Mouse (Mus musculus): Measurements from ENCODE around the gene Phactr3.

Phactr3 gene

DNA sequence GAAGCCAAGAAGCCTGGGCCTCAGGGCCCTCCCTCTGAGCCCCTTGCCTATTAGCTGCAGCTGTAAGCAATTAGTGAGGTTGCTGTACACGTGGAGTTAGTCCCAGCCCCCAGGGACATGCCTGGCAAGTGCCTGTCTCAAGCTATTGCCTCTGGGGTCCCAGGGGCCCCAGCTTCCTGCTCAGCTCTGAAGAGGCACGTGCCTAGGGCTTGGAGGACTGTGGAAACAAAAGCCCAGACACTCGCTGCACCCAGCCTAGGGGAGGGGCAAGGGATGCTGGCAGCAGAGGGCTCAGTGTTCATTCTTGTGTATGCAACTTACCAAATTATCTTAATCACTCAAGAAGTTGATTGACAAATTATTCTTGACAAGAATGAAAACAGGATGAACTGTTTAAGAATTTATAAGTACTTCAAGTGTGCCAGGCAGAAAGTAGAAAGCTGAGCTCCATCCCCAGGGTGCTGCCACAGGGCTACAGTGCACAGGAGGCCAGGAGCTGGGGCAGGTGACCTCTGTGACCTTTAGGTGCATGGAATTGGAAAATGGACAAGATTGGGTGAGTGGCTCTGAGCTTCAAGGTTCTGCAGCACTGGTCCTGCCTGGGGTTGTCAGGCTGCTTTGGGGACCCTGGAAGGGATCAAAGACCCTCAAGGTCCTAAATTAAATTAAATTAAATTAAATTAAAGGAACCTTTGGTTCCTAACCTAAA is 138.5 kb downstream of the Phactr3 start:
- DNase-seq (ENCODE audit: low read depth, low spot score), result peak; percentile 44

- DNase-seq (ENCODE audit: low read depth, low spot score), result no peak
These were observed 139.3 kb downstream of the Phactr3 start for GRCm38 (mm10) chr2:178257986-178258555.

DNA sequence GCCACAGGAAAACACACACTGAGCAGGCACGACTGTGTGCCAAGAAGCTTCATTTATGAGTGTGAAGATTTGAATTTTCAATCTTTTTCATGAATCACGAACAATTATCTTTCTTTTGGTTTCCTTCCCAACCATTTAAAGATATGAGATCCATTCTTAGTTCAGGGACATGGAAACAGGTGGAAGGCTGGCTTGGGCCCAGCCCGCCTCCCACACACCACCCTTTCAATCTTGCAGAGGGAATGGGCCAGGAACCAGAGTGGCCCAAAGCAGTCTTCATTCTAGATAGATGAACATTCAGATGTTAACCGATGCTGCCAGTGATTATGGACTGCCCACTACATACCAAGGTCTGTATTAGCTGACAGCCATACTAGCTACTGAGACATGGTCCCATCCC is 144.3 kb downstream of the Phactr3 start:
- no peak for DNase-seq (ENCODE audit: low read depth, low spot score)

- DNase-seq (ENCODE audit: low read depth, low spot score), result peak; percentile 63
These were observed 145.6 kb downstream of the Phactr3 start for GRCm38 (mm10) chr2:178264389-178264788.

GRCm38 (mm10) chr2:178265454-178265853 is 146.7 kb downstream of the Phactr3 start:
- no peak for DNase-seq (ENCODE audit: low read depth, low spot score)

GRCm38 (mm10) chr2:178270794-178271193 is 152.0 kb downstream of the Phactr3 start:
- DNase-seq (ENCODE audit: low read depth, low spot score), result no peak

- no peak for DNase-seq (ENCODE audit: low read depth, low spot score)
These were observed 153.6 kb downstream of the Phactr3 start for GRCm38 (mm10) chr2:178272350-178272749.

DNA sequence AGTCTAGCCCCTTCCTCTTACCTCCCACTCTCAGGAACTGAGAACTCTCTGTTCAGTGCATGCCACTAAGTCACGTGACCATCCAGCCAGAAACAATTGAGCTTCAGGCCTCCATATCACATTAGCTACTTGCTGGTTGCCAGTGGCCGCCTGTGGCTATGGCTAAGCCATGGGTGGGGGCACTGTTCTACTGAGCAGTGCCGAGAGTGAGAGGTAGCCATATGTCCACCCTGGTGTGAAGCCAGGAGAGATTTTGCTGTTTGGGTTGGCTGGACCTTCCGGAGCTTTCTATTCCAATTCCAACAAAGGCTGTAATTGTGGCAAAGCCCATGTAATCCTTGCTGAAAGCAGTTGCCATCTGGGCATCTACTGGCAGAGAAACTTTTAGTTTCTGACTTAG is 155.4 kb downstream of the Phactr3 start:
- no peak for DNase-seq (ENCODE audit: low read depth, low spot score)

DNA sequence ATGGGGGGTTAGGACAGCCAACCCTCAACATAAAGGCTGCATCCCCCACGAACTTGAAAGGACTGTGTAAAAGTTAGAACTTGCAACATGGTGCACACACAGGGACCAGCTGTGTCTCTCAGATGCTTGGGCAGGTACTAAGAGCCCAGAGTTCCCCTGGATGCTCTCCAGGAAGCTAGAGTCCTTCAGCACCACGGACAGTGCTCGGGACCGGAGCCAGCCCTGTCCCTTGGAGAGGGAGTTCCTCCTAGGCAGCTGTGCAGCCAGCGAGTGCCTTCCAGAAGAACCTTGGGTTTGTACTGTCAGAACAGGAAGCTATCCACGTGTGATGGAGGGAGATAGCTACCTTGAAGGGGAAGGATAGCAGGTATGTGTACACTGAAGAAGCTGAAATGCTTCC is 158.4 kb downstream of the Phactr3 start:
- DNase-seq (ENCODE audit: low read depth, low spot score), result peak; percentile 61

- DNase-seq (ENCODE audit: low read depth, low spot score), result no peak
These were observed 162.4 kb downstream of the Phactr3 start for GRCm38 (mm10) chr2:178281183-178281582.

GRCm38 (mm10) chr2:178287285-178287684 is 168.5 kb downstream of the Phactr3 start:
- DNase-seq (ENCODE audit: low read depth, low spot score), result no peak

GRCm38 (mm10) chr2:178288666-178289065 is 169.9 kb downstream of the Phactr3 start:
- no peak for DNase-seq (ENCODE audit: low read depth, low spot score)

DNA sequence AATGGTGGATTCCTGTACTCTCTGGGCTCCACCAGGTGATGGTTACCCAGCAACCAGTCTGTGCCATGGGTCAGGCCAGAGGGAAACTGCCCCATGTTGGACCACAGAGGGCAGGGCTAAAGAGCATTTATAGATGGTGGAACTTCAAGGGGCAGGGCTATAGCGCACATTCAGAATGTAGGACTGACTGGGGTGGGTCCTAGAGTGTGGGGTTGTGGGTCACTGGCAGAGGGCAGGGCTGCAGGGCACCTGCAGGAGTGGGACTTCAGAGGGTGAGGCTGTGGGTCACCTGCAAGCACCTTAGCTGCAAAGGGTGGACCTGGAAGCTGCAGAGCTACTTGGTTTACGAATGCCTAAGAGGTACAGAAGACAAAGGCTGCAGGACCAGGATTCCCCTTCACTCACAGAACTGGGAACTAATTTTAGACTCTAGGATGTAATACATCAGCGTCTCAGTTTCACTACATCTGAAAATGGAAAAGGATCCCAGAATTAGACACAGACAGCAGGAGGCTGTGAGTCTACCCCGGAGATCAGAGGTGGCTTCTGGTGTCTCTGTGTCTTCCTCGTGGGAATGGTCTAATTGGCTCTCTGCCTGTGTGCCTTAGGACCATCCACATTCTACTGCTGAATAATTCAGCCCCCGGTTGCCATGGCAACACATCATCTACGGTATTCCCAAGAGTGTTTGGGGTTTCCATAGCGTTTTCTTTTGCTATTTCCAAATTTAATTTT is 184.8 kb downstream of the Phactr3 start:
- DNase-seq (ENCODE audit: low read depth, low spot score), result peak; percentile 20

DNA sequence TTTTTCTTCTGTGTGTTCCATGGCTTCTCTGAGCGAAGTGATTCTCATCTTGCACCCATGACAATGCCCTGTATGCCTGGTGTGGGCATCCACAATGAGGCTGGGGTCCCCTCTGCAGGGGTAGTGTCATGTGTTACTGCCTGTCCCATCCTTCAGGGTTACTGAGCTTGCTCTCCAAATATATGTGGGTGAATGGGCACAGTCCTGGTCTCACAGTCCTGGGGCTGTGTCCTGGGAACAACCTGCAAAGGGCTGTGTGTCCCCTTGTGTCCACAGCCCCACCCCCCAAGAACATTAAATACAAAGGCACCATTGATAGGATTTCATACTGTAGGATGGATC is 185.4 kb downstream of the Phactr3 start:
- DNase-seq (ENCODE audit: low read depth, low spot score), result no peak

- DNase-seq (ENCODE audit: low read depth, low spot score), result no peak
These were observed 185.9 kb downstream of the Phactr3 start for GRCm38 (mm10) chr2:178304669-178305068.

GRCm38 (mm10) chr2:178313539-178313938 is 194.8 kb downstream of the Phactr3 start:
- DNase-seq (ENCODE audit: low read depth, low spot score), result no peak

DNA sequence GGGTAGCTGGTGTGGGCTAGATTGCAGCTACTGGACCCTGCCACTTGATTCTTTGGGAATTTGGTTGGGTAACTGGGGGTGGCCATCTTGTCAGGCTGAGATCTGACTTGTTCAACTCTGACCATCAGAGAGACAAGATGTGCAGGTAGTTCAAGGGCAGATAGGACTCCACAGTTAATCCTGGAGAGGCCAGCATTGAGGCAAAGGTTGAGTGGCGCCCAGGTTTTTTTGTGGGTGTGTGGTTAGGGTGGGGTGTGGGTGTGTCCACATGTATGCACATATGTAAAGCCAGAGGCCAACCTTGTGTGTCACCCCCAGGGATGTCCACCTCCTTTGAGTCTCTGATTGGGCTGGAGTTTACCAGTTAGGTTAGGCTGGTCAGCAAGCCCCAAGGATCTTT is 197.5 kb downstream of the Phactr3 start:
- DNase-seq (ENCODE audit: low read depth, low spot score), result no peak

DNA sequence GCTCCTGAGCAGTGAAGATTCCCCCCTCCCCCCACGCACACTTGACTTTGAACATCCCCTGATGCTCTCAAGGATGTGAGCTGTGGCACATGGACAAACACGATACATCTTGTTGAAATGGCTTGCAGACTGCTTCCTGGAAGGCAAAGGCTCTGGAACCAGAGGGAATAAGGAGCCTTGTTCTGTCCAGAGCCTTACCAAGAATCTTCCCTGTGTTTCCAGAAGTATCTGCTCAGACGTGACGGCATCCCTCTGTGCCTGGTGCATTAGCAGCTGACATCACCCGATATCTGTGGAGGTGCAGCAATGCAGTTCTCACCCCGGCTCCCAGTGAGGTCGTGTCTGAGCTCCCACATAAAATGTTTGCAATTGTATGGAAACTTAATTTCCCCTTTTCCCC is 201.0 kb downstream of the Phactr3 start:
- DNase-seq (ENCODE audit: low read depth, low spot score), result no peak

DNA sequence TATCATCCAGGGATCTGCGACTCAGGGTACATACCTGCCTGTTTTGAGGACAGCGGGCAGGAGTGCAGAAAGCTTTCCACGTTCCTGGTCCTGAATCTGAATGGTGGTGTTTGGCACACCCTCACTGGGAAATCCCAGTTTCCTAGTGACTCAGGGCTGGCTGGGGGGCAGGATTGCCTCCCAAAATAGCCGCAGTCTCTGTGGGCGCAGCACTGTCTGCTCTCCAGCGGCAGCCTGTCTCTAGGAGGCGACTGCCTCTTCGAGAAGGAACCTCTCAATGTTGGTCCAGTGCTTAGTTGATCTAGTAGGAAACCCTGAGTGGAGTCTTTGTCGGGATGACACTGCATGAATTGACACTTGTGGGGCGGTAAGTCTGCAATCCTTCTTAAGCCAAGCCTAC is 202.5 kb downstream of the Phactr3 start:
- DNase-seq (ENCODE audit: low read depth, low spot score), result no peak

DNA sequence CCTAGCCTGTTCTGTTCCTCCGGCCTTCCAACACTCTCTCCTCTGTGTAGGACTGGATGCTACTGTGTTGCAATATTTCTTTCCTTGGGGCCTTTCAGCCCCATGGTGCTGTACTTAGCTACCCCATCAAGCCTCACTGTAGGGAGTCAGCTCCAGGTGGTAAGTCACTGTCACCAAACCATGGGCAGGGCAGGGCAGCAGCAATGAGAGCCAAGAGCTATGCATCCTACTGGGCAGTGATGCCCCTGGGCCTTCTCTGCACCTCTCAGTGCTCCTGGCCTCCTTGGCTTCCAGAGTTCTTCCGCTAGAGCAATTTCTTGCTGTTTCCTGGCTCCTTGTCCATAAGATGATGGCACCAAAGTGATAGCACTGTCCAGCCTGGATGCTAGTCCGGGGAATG is 205.6 kb downstream of the Phactr3 start:
- no peak for DNase-seq (ENCODE audit: low read depth, low spot score)

DNA sequence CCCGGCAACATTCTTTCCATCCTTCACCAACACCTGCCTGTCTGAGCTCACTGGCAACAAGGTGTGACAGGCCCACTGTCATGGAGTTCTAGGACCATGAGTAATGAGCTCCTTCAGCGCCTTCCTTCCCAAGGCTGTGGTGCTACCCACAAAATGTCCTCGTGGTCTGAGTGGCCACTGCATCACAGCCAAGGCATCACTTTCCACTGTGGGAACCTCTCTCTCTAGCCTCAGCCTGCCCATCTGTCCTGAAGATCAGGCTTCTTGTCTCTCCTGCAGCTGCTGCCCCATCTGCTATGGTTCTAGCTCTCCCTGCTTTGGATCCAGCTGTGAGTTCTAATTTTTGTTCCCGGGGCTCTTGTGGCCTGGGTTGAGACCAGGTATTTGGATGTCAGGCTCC is 206.0 kb downstream of the Phactr3 start:
- DNase-seq (ENCODE audit: low read depth, low spot score), result no peak

- no peak for DNase-seq (ENCODE audit: low read depth, low spot score)
These were observed 207.3 kb downstream of the Phactr3 start for GRCm38 (mm10) chr2:178326067-178326466.
